In genomic region chr10:4430826-4431225, GRCm38 (mm10) we compare ENCODE assay signal across 7 mouse cellular contexts. TPM values are rescaled to one million over a fixed set of nuclear protein-coding genes. Genes with fewer than 3 reads are reported as not detected.
DNase-seq lines count a peak whose midpoint lies in the region; ATAC-seq and TF ChIP-seq lines count a peak whose summit lies in the region.

No protein-coding gene starts in this region.

- H3K4me3 ChIP-seq in C2C12 (ENCODE audit: insufficient read depth, poor library complexity, severe bottlenecking), result no peak overlapping the region
- no peak overlapping the region for H3K4me3 ChIP-seq in embryonic facial prominence, embryonic 12.5 days
- peak overlapping the region; percentile 64; the same call in 1 of the 2 replicates for H3K4me3 ChIP-seq in hindbrain, embryonic 15.5 days
- peak overlapping the region; percentile 76 for H3K4me3 ChIP-seq in liver, embryonic 13.5 days (replicated peaks)

- WGBS in embryonic facial prominence, embryonic 12.5 days, result 92% methylated on average over 3 of the region's 3 CpGs
- 78% methylated on average over 3 of the region's 3 CpGs for WGBS in hindbrain, embryonic 15.5 days
- WGBS in liver, embryonic 13.5 days (ENCODE audit: insufficient replicate concordance), result 70% methylated on average over 3 of the region's 3 CpGs

- H3K79me2 ChIP-seq in C2C12 (ENCODE audit: control insufficient read depth, insufficient read depth), result peaks cover 70% of the 10 kb centered on the region

- H3K9ac ChIP-seq in embryonic facial prominence, embryonic 12.5 days, result 0 out of 2 replicates have a peak overlapping the region, but pooled peaks have one; percentile 74
- peak overlapping the region; percentile 63; the same call in 1 of the 2 replicates for H3K9ac ChIP-seq in hindbrain, embryonic 15.5 days
- peak overlapping the region; percentile 76 for H3K9ac ChIP-seq in liver, embryonic 13.5 days

- ATAC-seq in embryonic facial prominence, embryonic 12.5 days (ENCODE audit: insufficient number of reproducible peaks, insufficient read depth, low FRiP score, low TSS enrichment), result no peak
- no peak for ATAC-seq in hindbrain, embryonic 15.5 days (ENCODE audit: low FRiP score, low read depth)
- no peak for ATAC-seq in liver, embryonic 13.5 days (ENCODE audit: low read depth)
- no peak for ATAC-seq in megakaryocyte progenitor cell, adult 5-6 weeks (replicated peaks; ENCODE audit: poor library complexity)

- no peak for TF ChIP-seq CTCF in C2C12 (IDR thresholded peaks at IDR 0.05; ENCODE audit: control insufficient read depth, insufficient read depth, insufficient read length)

- H3K4me1 ChIP-seq in embryonic facial prominence, embryonic 12.5 days, result peaks cover 8% of the 10 kb centered on the region; the same call in 1 of the 2 replicates
- H3K4me1 ChIP-seq in hindbrain, embryonic 15.5 days (replicated peaks), result peaks cover 23% of the 10 kb centered on the region
- peaks cover 39% of the 10 kb centered on the region for H3K4me1 ChIP-seq in liver, embryonic 13.5 days (replicated peaks)

- peak overlapping the region; percentile 70; the same call in 1 of the 2 replicates for H3K4me2 ChIP-seq in embryonic facial prominence, embryonic 12.5 days (replicated peaks)
- H3K4me2 ChIP-seq in hindbrain, embryonic 15.5 days, result peak overlapping the region; percentile 82
- H3K4me2 ChIP-seq in liver, embryonic 13.5 days, result peak overlapping the region; percentile 84

- no peak overlapping the region for H3K27ac ChIP-seq in embryonic facial prominence, embryonic 12.5 days
- H3K27ac ChIP-seq in hindbrain, embryonic 15.5 days (replicated peaks), result no peak overlapping the region
- peak overlapping the region; percentile 21 for H3K27ac ChIP-seq in liver, embryonic 13.5 days

- no peaks in the 10 kb centered on the region for H3K9me3 ChIP-seq in embryonic facial prominence, embryonic 12.5 days
- no peaks in the 10 kb centered on the region for H3K9me3 ChIP-seq in hindbrain, embryonic 15.5 days
- no peaks in the 10 kb centered on the region for H3K9me3 ChIP-seq in liver, embryonic 13.5 days (replicated peaks)

- H3K79me3 ChIP-seq in C2C12 (ENCODE audit: low read depth), result peaks cover 33% of the 10 kb centered on the region

- peaks cover 39% of the 10 kb centered on the region for H3K36me3 ChIP-seq in C2C12 (ENCODE audit: control insufficient read depth, insufficient read depth)
- H3K36me3 ChIP-seq in embryonic facial prominence, embryonic 12.5 days, result peaks cover 19% of the 10 kb centered on the region
- peaks cover 12% of the 10 kb centered on the region for H3K36me3 ChIP-seq in hindbrain, embryonic 15.5 days
- peaks cover 33% of the 10 kb centered on the region for H3K36me3 ChIP-seq in liver, embryonic 13.5 days

- DNase-seq in 3T3-L1 (ENCODE audit: low read depth, low spot score), result peak; percentile 38
- no peak for DNase-seq in liver, embryonic 13.5 days
- no peak for DNase-seq in left cerebral cortex, adult 8-10 months (ENCODE audit: low spot score in 2 of 2)

- H3K27me3 ChIP-seq in C2C12 (ENCODE audit: control insufficient read depth, insufficient read depth, insufficient read length), result no peaks in the 10 kb centered on the region
- H3K27me3 ChIP-seq in embryonic facial prominence, embryonic 12.5 days, result no peaks in the 10 kb centered on the region
- no peaks in the 10 kb centered on the region for H3K27me3 ChIP-seq in hindbrain, embryonic 15.5 days
- H3K27me3 ChIP-seq in liver, embryonic 13.5 days, result no peaks in the 10 kb centered on the region

- peak overlapping the region; percentile 26 for H3ac ChIP-seq in C2C12 (ENCODE audit: control insufficient read depth, insufficient read length, low read depth)

TF ChIP-seq in C2C12, 6 proteins besides CTCF, POLR2A, EP300 and RAD21:
- TF ChIP-seq MYOG (IDR thresholded peaks at IDR 0.05; ENCODE audit: control insufficient read depth, extremely low read depth, insufficient read length), result no peak
- no peak for TF ChIP-seq CEBPB (IDR thresholded peaks at IDR 0.05; ENCODE audit: low read depth)
- TF ChIP-seq USF1 (IDR thresholded peaks at IDR 0.05; ENCODE audit: low read depth), result no peak
- no peak for TF ChIP-seq FOSL1 (IDR thresholded peaks at IDR 0.05; ENCODE audit: insufficient read depth, low read length, poor library complexity, severe bottlenecking)
- no peak for TF ChIP-seq MYOD1 (IDR thresholded peaks at IDR 0.05; ENCODE audit: control insufficient read depth, insufficient read length, low read depth)
- TF ChIP-seq MAX (IDR thresholded peaks at IDR 0.05), result no peak
TF ChIP-seq in C2C12: peak in this region for 0.

RNA-seq across cellular contexts. Expression of gene Rmnd1, which starts 1.4 kb away (rescaled TPM):
- 11.1 TPM for polyA plus RNA-seq in C2C12 (2012; fragmentation: generic; extraction: Trizol)
- 54.3 and 59.8 TPM in 2 replicates for polyA plus RNA-seq in embryonic facial prominence, embryonic 12.5 days (2016; fragmentation: Nextera tagmentation; extraction: Ambion mirVana)
- 47.0 and 49.1 TPM in 2 replicates for polyA plus RNA-seq in hindbrain, embryonic 15.5 days (2015; fragmentation: Nextera tagmentation; extraction: Ambion mirVana)
- 21.4 and 25.0 TPM in 2 replicates for polyA plus RNA-seq in liver, embryonic 13.5 days (2015; fragmentation: Nextera tagmentation; extraction: Ambion mirVana)
- total RNA-seq in megakaryocyte progenitor cell, adult 5-6 weeks (2015), result 74.5 and 95.0 TPM in 2 replicates
- 41.0 and 79.0 TPM in 2 replicates for total RNA-seq in megakaryocyte progenitor cell, adult 5-6 weeks (2017)
- total RNA-seq in left cerebral cortex, adult 8-10 months (2022), result 10 to 100 TPM; 32.3 to 39.3 (median 38.0) TPM

RNA-seq across cellular contexts. Expression of gene Armt1, which starts 1.4 kb away (rescaled TPM):
- 15.8 TPM for polyA plus RNA-seq in C2C12 (2012; fragmentation: generic; extraction: Trizol)
- polyA plus RNA-seq in embryonic facial prominence, embryonic 12.5 days (2016; fragmentation: Nextera tagmentation; extraction: Ambion mirVana), result 22.8 and 23.5 TPM in 2 replicates
- polyA plus RNA-seq in hindbrain, embryonic 15.5 days (2015; fragmentation: Nextera tagmentation; extraction: Ambion mirVana), result 10.3 and 10.8 TPM in 2 replicates
- 19.4 and 21.7 TPM in 2 replicates for polyA plus RNA-seq in liver, embryonic 13.5 days (2015; fragmentation: Nextera tagmentation; extraction: Ambion mirVana)
- total RNA-seq in megakaryocyte progenitor cell, adult 5-6 weeks (2015), result 33.8 and 35.8 TPM in 2 replicates
- total RNA-seq in megakaryocyte progenitor cell, adult 5-6 weeks (2017), result 36.9 and 52.4 TPM in 2 replicates
- 10 to 100 TPM; 21.3 to 24.1 (median 22.7) TPM for total RNA-seq in left cerebral cortex, adult 8-10 months (2022)

RNA-seq across cellular contexts. Expression of gene Zbtb2, which starts 42.9 kb away (rescaled TPM):
- 7.9 TPM for polyA plus RNA-seq in C2C12 (2012; fragmentation: generic; extraction: Trizol)
- polyA plus RNA-seq in embryonic facial prominence, embryonic 12.5 days (2016; fragmentation: Nextera tagmentation; extraction: Ambion mirVana), result 17.8 and 18.0 TPM in 2 replicates
- polyA plus RNA-seq in hindbrain, embryonic 15.5 days (2015; fragmentation: Nextera tagmentation; extraction: Ambion mirVana), result 14.9 and 15.0 TPM in 2 replicates
- 4.4 and 5.7 TPM in 2 replicates for polyA plus RNA-seq in liver, embryonic 13.5 days (2015; fragmentation: Nextera tagmentation; extraction: Ambion mirVana)
- total RNA-seq in megakaryocyte progenitor cell, adult 5-6 weeks (2015), result 15.5 and 17.5 TPM in 2 replicates
- 10.7 and 11.9 TPM in 2 replicates for total RNA-seq in megakaryocyte progenitor cell, adult 5-6 weeks (2017)
- total RNA-seq in left cerebral cortex, adult 8-10 months (2022), result 10 to 100 TPM; 10.3 to 12.4 (median 11.7) TPM

RNA-seq across cellular contexts. Expression of gene Ccdc170, which starts 51.5 kb away (rescaled TPM):
- polyA plus RNA-seq in C2C12 (2012; fragmentation: generic; extraction: Trizol), result 0.02 TPM
- polyA plus RNA-seq in embryonic facial prominence, embryonic 12.5 days (2016; fragmentation: Nextera tagmentation; extraction: Ambion mirVana), result 0.15 and 0.27 TPM in 2 replicates
- 0.24 and 0.32 TPM in 2 replicates for polyA plus RNA-seq in hindbrain, embryonic 15.5 days (2015; fragmentation: Nextera tagmentation; extraction: Ambion mirVana)
- polyA plus RNA-seq in liver, embryonic 13.5 days (2015; fragmentation: Nextera tagmentation; extraction: Ambion mirVana), result not detected in 2 replicates
- 0.10 and 0.12 TPM in 2 replicates for total RNA-seq in megakaryocyte progenitor cell, adult 5-6 weeks (2015)
- 0.37 TPM in 1 of 2 replicates, not detected in the other for total RNA-seq in megakaryocyte progenitor cell, adult 5-6 weeks (2017)
- under 1 TPM; 0.22 to 0.64 (median 0.53) TPM for total RNA-seq in left cerebral cortex, adult 8-10 months (2022)

Comparison
In these comparisons a context has a peak if more than half of its experiments do, and no peak if none do; other contexts are left out.
1. H3K4me3 ChIP-seq: peak in hindbrain, embryonic 15.5 days (single experiment) and liver, embryonic 13.5 days (single experiment); none in C2C12 (single experiment) and embryonic facial prominence, embryonic 12.5 days (single experiment).
2. Peak in every context shown above with its lines, with median percentiles within 50 percentile points of each other: H3K4me2 ChIP-seq and H3K9ac ChIP-seq.